Mouse (Mus musculus) bone marrow, adult 2 months (tissue): ENCODE data around the gene Btbd6. TPM values are rescaled to one million over a fixed set of nuclear protein-coding genes. Genes with fewer than 3 reads are reported as not detected.

Source experiments
- H3K27ac ChIP-seq: fragments of 200-500 bp; 2 replicates; pipeline ENCODE4 v1.5.1; 2012; ENCODE audit warnings: low read depth, mild to moderate bottlenecking, control low read depth, inconsistent platforms, low read length; ENCODE audit not compliant: control insufficient read depth, poor library complexity, insufficient read depth
- H3K4me1 ChIP-seq: fragments of 200-500 bp; 2 replicates; pipeline ENCODE4 v1.6.1; 2011; ENCODE audit warnings: low read length; ENCODE audit not compliant: control insufficient read depth, insufficient read depth
- H3K4me3 ChIP-seq: fragments of 200-500 bp; replicated peaks from 2 replicates; pipeline ENCODE3; 2011; ENCODE audit warnings: mild to moderate bottlenecking, low read depth, low read length, control low read depth; ENCODE audit not compliant: control insufficient read depth
- CTCF ChIP-seq: fragments of 200-500 bp; IDR thresholded peaks from 2 replicates; pipeline ENCODE4 v1.5.1; 2011; ENCODE audit warnings: low read length, control low read depth; ENCODE audit not compliant: control insufficient read depth, insufficient read depth
- POLR2A ChIP-seq: fragments of 200-500 bp; IDR thresholded peaks from 2 replicates; pipeline ENCODE4 v1.6.1; 2011; ENCODE audit warnings: low read depth, mild to moderate bottlenecking, control low read depth, low read length, borderline replicate concordance; ENCODE audit not compliant: control insufficient read depth
- WGBS: fragments of 180-500 bp; shearing (Covaris S2); methylation state at CpG from one replicate; pipeline ENCODE4 v1.1.7; 2018; 5-methylcytosine and 5-hydroxymethylcytosine counted together
- polyA plus RNA-seq: library from polyadenylated mRNA; stranded (reverse); fragments of >200 nt; gene quantifications from 2 replicates; pipeline ENCODE4 v1.2.4, GENCODE M21; 2011; ENCODE audit warnings: low replicate concordance; ENCODE audit not compliant: missing spikeins, insufficient read depth, insufficient read length

The Btbd6 gene
- polyA plus RNA-seq, 1 experiment = 6.3 TPM

GRCm38 (mm10) chr12:113016976-113017375, 40.7 kb downstream of the Btbd6 start:
- WGBS = 61% methylated on average over 8 of the region's 8 CpGs
- H3K4me1 ChIP-seq = peaks cover 9% of the 10 kb centered on the region; the same call in 1 of the 2 replicates
- TF ChIP-seq CTCF (no peak), POLR2A (no peak)
- no peak overlapping the region for H3K4me3 ChIP-seq
- H3K27ac ChIP-seq = no peak overlapping the region

GRCm38 (mm10) chr12:113017429-113017984, 41.2 kb downstream of the Btbd6 start:
- no peak for TF ChIP-seq POLR2A
- TF ChIP-seq CTCF = no peak
- H3K27ac ChIP-seq = no peak overlapping the region
- 64% methylated on average over 9 of the region's 9 CpGs for WGBS

DNA sequence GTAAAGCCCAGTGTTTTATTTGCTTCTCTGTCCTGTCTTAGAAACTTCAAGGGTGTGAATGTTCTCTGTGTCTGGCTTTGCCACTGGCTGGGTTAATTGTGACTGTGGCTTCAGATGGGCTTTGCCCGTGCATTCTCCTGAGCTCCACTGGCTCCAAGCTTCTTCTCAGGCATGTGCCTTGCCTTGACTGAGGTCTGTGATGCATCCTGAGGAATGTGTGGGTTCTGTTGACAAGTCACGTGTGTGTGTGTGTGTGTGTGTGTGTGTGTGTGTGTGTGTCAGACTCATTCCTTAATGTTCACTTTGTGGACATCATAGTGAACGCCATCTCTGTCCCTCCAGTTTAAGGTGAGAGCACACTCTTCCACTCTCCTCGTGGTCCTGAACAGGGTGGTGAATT, 42.5 kb downstream of the Btbd6 start:
- Histone ChIP-seq H3K4me1 (peaks cover 4% of the 10 kb centered on the region; the same call in 1 of the 2 replicates), H3K27ac (no peak overlapping the region), H3K4me3 (no peak overlapping the region)
- WGBS = 85% methylated on average over 4 of the region's 4 CpGs
- no peak for TF ChIP-seq POLR2A
- no peak for TF ChIP-seq CTCF

More at GRCm38 (mm10) chr12:113017429-113017984, 41.2 kb downstream of the Btbd6 start:
- Histone ChIP-seq H3K4me1 (peaks cover 8% of the 10 kb centered on the region; the same call in 1 of the 2 replicates), H3K4me3 (no peak overlapping the region)

DNA sequence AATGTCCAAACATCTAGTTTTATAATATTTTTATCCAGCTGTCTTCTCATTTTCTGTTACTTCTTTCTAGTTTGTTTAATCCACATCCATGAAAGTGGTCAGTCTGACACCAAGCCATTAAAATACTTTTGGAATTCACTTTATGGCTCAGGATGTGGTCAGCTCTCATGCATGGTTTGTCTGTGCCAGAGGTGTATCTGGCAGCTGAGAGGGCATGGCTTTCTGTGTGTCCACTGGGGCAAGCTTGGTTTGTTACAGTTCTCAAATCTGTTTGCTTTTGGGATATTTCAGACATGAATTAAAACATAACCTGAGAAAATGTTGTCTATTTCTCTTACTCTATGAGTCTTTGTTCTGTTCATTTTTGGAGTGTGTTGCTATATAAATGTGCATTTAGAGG, 45.2 kb downstream of the Btbd6 start:
- Histone ChIP-seq H3K4me1 (peaks cover 2% of the 10 kb centered on the region; the same call in 1 of the 2 replicates), H3K27ac (no peak overlapping the region), H3K4me3 (no peak overlapping the region)
- TF ChIP-seq POLR2A (no peak), CTCF (no peak)

DNA sequence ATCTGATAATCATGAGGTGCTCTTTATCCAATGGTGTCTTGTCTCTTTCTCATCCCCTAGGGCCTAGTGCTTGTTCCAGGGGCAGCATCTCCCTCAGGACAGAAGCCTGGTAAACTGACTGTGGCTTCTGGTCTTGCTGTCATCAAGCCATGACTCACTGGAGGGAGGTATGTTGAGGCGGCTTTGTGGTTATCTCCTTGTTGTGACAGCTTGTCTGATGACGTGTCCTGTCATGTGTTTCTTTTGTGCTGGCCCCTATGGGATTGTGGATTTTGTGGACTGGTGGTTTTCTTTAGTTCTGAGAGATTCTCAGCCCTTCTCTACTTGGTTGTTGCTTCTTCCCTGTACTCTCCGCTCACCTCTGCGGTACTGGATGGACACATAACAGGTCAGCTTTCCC, 46.8 kb downstream of the Btbd6 start:
- TF ChIP-seq POLR2A (no peak), CTCF (no peak)
- Histone ChIP-seq H3K27ac (no peak overlapping the region), H3K4me1 (no peaks in the 10 kb centered on the region; the same call in 1 of the 2 replicates)

DNA sequence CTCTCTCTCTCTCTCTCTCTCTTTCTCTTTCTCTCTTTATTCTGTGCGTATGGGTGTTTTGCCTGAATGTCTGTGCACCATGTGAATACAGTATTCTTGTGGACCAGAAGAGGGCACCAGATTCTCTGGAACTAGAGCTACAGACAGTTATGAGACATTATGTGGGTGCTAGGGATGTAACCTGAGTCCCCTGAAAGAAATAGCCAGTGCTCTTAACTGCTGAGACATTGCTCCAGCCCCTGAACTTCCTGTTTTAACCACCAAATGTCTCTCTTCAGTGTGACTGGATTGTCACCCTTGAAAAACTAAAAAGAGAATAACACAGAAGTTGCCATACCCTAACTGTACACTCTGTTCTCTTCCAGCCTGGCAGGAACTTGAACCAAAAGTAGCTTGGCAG, 50.3 kb downstream of the Btbd6 start:
- TF ChIP-seq POLR2A (no peak), CTCF (no peak)
- Histone ChIP-seq H3K4me1 (peaks cover 12% of the 10 kb centered on the region), H3K27ac (no peak overlapping the region), H3K4me3 (no peak overlapping the region)
- 91% methylated on average over 1 of the region's 1 CpGs for WGBS

More for the DNA sequence above, 46.8 kb downstream of the Btbd6 start:
- no peak overlapping the region for H3K4me3 ChIP-seq
- WGBS = 50% methylated on average over 4 of the region's 4 CpGs

DNA sequence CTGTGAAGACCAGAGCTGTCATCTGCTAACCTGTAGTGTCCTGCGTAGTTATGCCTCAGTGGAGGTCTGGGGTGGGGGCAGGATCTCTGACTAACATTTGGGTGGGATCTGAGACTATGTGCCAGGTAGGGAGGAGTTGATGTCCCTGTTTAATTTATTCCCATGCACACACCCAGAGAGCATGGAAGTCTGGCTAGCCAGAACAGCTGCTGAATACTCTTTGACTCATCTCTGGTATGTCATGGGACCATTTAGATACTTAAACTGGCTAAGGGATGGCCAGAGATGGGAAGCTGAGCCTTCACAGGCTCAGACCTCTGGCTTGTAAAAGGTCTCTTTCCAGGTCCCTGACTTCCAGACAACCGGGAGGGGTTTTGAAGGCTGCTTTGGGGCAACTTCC, 51.2 kb downstream of the Btbd6 start:
- 93% methylated on average over 2 of the region's 2 CpGs for WGBS
- peaks cover 18% of the 10 kb centered on the region for H3K4me1 ChIP-seq
- TF ChIP-seq POLR2A (no peak), CTCF (no peak)
- H3K27ac ChIP-seq = no peak overlapping the region
- no peak overlapping the region for H3K4me3 ChIP-seq

DNA sequence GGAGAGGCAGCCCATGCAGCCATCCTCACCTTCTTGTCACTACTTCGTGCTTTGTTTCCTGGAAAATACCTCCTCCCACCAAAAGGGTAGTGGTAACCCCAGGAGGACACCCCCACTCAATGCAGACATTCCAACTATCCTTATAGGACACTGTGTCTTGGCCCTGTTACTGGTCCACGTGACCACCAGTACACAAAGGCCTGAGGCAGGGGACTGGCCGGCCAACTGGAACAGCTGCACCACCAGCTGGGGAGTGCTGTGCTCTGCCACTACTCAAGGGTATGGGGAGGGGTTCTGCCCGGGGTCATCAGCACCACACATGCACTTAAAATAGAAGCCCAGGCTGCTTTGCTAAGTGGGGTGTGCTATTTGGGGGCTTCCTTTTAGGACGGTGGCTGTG, 51.8 kb downstream of the Btbd6 start:
- Histone ChIP-seq H3K27ac (no peak overlapping the region), H3K4me3 (no peak overlapping the region), H3K4me1 (peaks cover 18% of the 10 kb centered on the region)
- 84% methylated on average over 5 of the region's 5 CpGs for WGBS
- TF ChIP-seq POLR2A (no peak), CTCF (no peak)

Other genes starting within 250 kb of the Btbd6 start
- gene Pld4, start 215.8 kb upstream of the Btbd6 start, polyA plus RNA-seq = 62.4 and 128 TPM in 2 replicates
- 1.4 TPM in 1 of 2 replicates, not detected in the other for gene Ahnak2, start 173.8 kb upstream of the Btbd6 start, polyA plus RNA-seq
- 1.9 TPM in 1 of 2 replicates, not detected in the other for gene Clba1, start 167.5 kb upstream of the Btbd6 start, polyA plus RNA-seq
- 23.4 and 40.6 TPM in 2 replicates for gene Cdca4, start 147.1 kb upstream of the Btbd6 start, polyA plus RNA-seq
- 6.1 and 15.8 TPM in 2 replicates for gene Gpr132, start 108.3 kb upstream of the Btbd6 start, polyA plus RNA-seq
- 0.77 and 6.4 TPM in 2 replicates for gene Jag2, start 46.7 kb upstream of the Btbd6 start, polyA plus RNA-seq
- 7.3 and 31.0 TPM in 2 replicates for gene Nudt14, start 34.4 kb upstream of the Btbd6 start, polyA plus RNA-seq
- gene Brf1, start 24.2 kb downstream of the Btbd6 start, polyA plus RNA-seq = 54.8 and 94.0 TPM in 2 replicates
- gene Pacs2, start 38.0 kb downstream of the Btbd6 start, polyA plus RNA-seq = 25.9 and 33.7 TPM in 2 replicates
- gene Tex22, start 98.0 kb downstream of the Btbd6 start, polyA plus RNA-seq = 1.3 and 3.0 TPM in 2 replicates
- 17.9 and 20.9 TPM in 2 replicates for gene Mta1, start 121.8 kb downstream of the Btbd6 start, polyA plus RNA-seq
- gene Crip2, start 163.8 kb downstream of the Btbd6 start, polyA plus RNA-seq = 23.6 and 24.6 TPM in 2 replicates
- gene Crip1, start 169.8 kb downstream of the Btbd6 start, polyA plus RNA-seq = 166 and 201 TPM in 2 replicates
- 7.0 and 16.0 TPM in 2 replicates for gene Tedc1, start 179.9 kb downstream of the Btbd6 start, polyA plus RNA-seq
- not detected in 2 replicates for gene Tmem121, start 209.4 kb downstream of the Btbd6 start, polyA plus RNA-seq